Mouse (Mus musculus): ENCODE measurements around the gene 9930021J03Rik. TPM values are rescaled to one million over a fixed set of nuclear protein-coding genes. Genes with fewer than 3 reads are reported as not detected.

Gene 9930021J03Rik
- polyA plus RNA-seq, 1 experiment from 2014 or later: 2.5 TPM

- no peaks in the 10 kb centered on the region for H3K36me3 ChIP-seq
- 52% methylated on average over 3 of the region's 3 CpGs for WGBS
- no peak overlapping the region for H3K4me3 ChIP-seq
- H3K4me1 ChIP-seq: peaks cover 7% of the 10 kb centered on the region; the same call in 1 of the 2 replicates
- no peaks in the 10 kb centered on the region for H3K27me3 ChIP-seq (replicated peaks)
- no peak overlapping the region for H3K9ac ChIP-seq
- ATAC-seq (ENCODE audit: extremely low read depth, insufficient number of reproducible peaks, low FRiP score, low TSS enrichment): no peak
- no peak overlapping the region for H3K4me2 ChIP-seq
- no peaks in the 10 kb centered on the region for H3K9me3 ChIP-seq
- H3K27ac ChIP-seq (replicated peaks): no peak overlapping the region
These were observed 29.7 kb upstream of the 9930021J03Rik start for GRCm38 (mm10) chr19:29835364-29836034.

GRCm38 (mm10) chr19:29830911-29831310 lies 25.1 kb upstream of the 9930021J03Rik start:
- no peak overlapping the region for H3K27ac ChIP-seq (replicated peaks)
- no peaks in the 10 kb centered on the region for H3K27me3 ChIP-seq (replicated peaks)

GRCm38 (mm10) chr19:29828558-29828957 lies 22.8 kb upstream of the 9930021J03Rik start:
- Histone ChIP-seq H3K36me3 (no peaks in the 10 kb centered on the region), H3K9ac (no peak overlapping the region), H3K9me3 (no peaks in the 10 kb centered on the region), H3K4me1 (no peaks in the 10 kb centered on the region), H3K4me2 (no peak overlapping the region), H3K4me3 (no peak overlapping the region), H3K27ac (replicated peaks) (no peak overlapping the region), H3K27me3 (replicated peaks) (no peaks in the 10 kb centered on the region)
- 57% methylated on average over 5 of the region's 5 CpGs for WGBS
- ATAC-seq (ENCODE audit: extremely low read depth, insufficient number of reproducible peaks, low FRiP score, low TSS enrichment): no peak

More at GRCm38 (mm10) chr19:29830911-29831310, 25.1 kb upstream of the 9930021J03Rik start:
- Histone ChIP-seq H3K4me2 (no peak overlapping the region), H3K36me3 (no peaks in the 10 kb centered on the region), H3K9ac (no peak overlapping the region), H3K4me1 (peaks cover 5% of the 10 kb centered on the region; the same call in 1 of the 2 replicates), H3K4me3 (no peak overlapping the region), H3K9me3 (no peaks in the 10 kb centered on the region)
- 71% methylated on average over 2 of the region's 2 CpGs for WGBS
- ATAC-seq (ENCODE audit: extremely low read depth, insufficient number of reproducible peaks, low FRiP score, low TSS enrichment): no peak

GRCm38 (mm10) chr19:29826686-29827085 lies 20.9 kb upstream of the 9930021J03Rik start:
- H3K9ac ChIP-seq: no peak overlapping the region
- 61% methylated on average over 1 of the region's 1 CpGs for WGBS
- H3K27ac ChIP-seq (replicated peaks): no peak overlapping the region
- H3K27me3 ChIP-seq (replicated peaks): no peaks in the 10 kb centered on the region
- no peaks in the 10 kb centered on the region for H3K36me3 ChIP-seq
- no peak for ATAC-seq (ENCODE audit: extremely low read depth, insufficient number of reproducible peaks, low FRiP score, low TSS enrichment)
- H3K4me3 ChIP-seq: no peak overlapping the region
- no peak overlapping the region for H3K4me2 ChIP-seq
- no peaks in the 10 kb centered on the region for H3K9me3 ChIP-seq
- H3K4me1 ChIP-seq: no peaks in the 10 kb centered on the region

GRCm38 (mm10) chr19:29825003-29825402 lies 19.2 kb upstream of the 9930021J03Rik start:
- Histone ChIP-seq H3K4me2 (no peak overlapping the region), H3K4me1 (no peaks in the 10 kb centered on the region), H3K36me3 (no peaks in the 10 kb centered on the region), H3K4me3 (no peak overlapping the region), H3K9ac (no peak overlapping the region), H3K27ac (replicated peaks) (no peak overlapping the region), H3K9me3 (no peaks in the 10 kb centered on the region), H3K27me3 (replicated peaks) (no peaks in the 10 kb centered on the region)
- no peak for ATAC-seq (ENCODE audit: extremely low read depth, insufficient number of reproducible peaks, low FRiP score, low TSS enrichment)
- 51% methylated on average over 2 of the region's 2 CpGs for WGBS

- Histone ChIP-seq H3K27me3 (replicated peaks) (no peaks in the 10 kb centered on the region), H3K4me2 (no peak overlapping the region), H3K4me3 (no peak overlapping the region), H3K27ac (replicated peaks) (no peak overlapping the region), H3K9ac (no peak overlapping the region), H3K4me1 (no peaks in the 10 kb centered on the region), H3K36me3 (no peaks in the 10 kb centered on the region), H3K9me3 (no peaks in the 10 kb centered on the region)
- no peak for ATAC-seq (ENCODE audit: extremely low read depth, insufficient number of reproducible peaks, low FRiP score, low TSS enrichment)
- 49% methylated on average over 6 of the region's 6 CpGs for WGBS
These were observed 18.4 kb upstream of the 9930021J03Rik start for GRCm38 (mm10) chr19:29824034-29824700.

GRCm38 (mm10) chr19:29823456-29824010 lies 17.7 kb upstream of the 9930021J03Rik start:
- Histone ChIP-seq H3K4me2 (no peak overlapping the region), H3K9me3 (no peaks in the 10 kb centered on the region), H3K27ac (replicated peaks) (no peak overlapping the region), H3K36me3 (no peaks in the 10 kb centered on the region), H3K4me1 (no peaks in the 10 kb centered on the region), H3K9ac (no peak overlapping the region), H3K4me3 (no peak overlapping the region), H3K27me3 (replicated peaks) (no peaks in the 10 kb centered on the region)
- ATAC-seq (ENCODE audit: extremely low read depth, insufficient number of reproducible peaks, low FRiP score, low TSS enrichment): no peak
- 61% methylated on average over 12 of the region's 12 CpGs for WGBS

- no peak for ATAC-seq (ENCODE audit: extremely low read depth, insufficient number of reproducible peaks, low FRiP score, low TSS enrichment)
- H3K4me1 ChIP-seq: no peaks in the 10 kb centered on the region
- H3K27ac ChIP-seq (replicated peaks): no peak overlapping the region
- H3K9me3 ChIP-seq: no peaks in the 10 kb centered on the region
- H3K4me2 ChIP-seq: no peak overlapping the region
- H3K4me3 ChIP-seq: no peak overlapping the region
- no peak overlapping the region for H3K9ac ChIP-seq
- H3K27me3 ChIP-seq (replicated peaks): no peaks in the 10 kb centered on the region
- H3K36me3 ChIP-seq: no peaks in the 10 kb centered on the region
These were observed 15.2 kb upstream of the 9930021J03Rik start for GRCm38 (mm10) chr19:29820966-29821365.

- H3K9ac ChIP-seq: peak within 1 kb of the TSS; percentile 91
- 1% methylated on average over 47 of the region's 47 CpGs for WGBS
- peak within 1 kb of the TSS; percentile 87 for H3K4me3 ChIP-seq
- H3K9me3 ChIP-seq: no peaks in the 10 kb centered on the region
- H3K4me1 ChIP-seq: peaks cover 16% of the 10 kb centered on the region
- H3K4me2 ChIP-seq: peak within 1 kb of the TSS; percentile 79
- peak; percentile 88 for ATAC-seq (ENCODE audit: extremely low read depth, insufficient number of reproducible peaks, low FRiP score, low TSS enrichment)
- peaks cover 29% of the 10 kb centered on the region for H3K36me3 ChIP-seq
- H3K27me3 ChIP-seq (replicated peaks): 0 out of 2 replicates have a peak, but pooled peaks cover 4% of the 10 kb centered on the region
- H3K27ac ChIP-seq (replicated peaks): peak within 1 kb of the TSS; percentile 58; the same call in 1 of the 2 replicates
These were observed 7.0 kb upstream of the 9930021J03Rik start, which contains the start of gene Ranbp6 for GRCm38 (mm10) chr19:29812581-29813460. TSS of gene Ranbp6 (minus strand) at chr19:29812974.

GRCm38 (mm10) chr19:29810022-29810421 lies 4.2 kb upstream of the 9930021J03Rik start:
- Histone ChIP-seq H3K9ac (no peak overlapping the region), H3K9me3 (no peaks in the 10 kb centered on the region), H3K27me3 (replicated peaks) (no peaks in the 10 kb centered on the region), H3K36me3 (peaks cover 29% of the 10 kb centered on the region), H3K4me1 (peaks cover 22% of the 10 kb centered on the region), H3K4me3 (no peak overlapping the region), H3K4me2 (no peak overlapping the region), H3K27ac (replicated peaks) (no peak overlapping the region)
- ATAC-seq (ENCODE audit: extremely low read depth, insufficient number of reproducible peaks, low FRiP score, low TSS enrichment): no peak
- 91% methylated on average over 5 of the region's 5 CpGs for whole genome bisulfite sequencing

Data from heart, embryonic 13.5 days (tissue).